Mouse (Mus musculus): ENCODE measurements around the gene Il2rb. TPM values are rescaled to one million over a fixed set of nuclear protein-coding genes. Genes with fewer than 3 reads are reported as not detected.

Il2rb gene
- total RNA-seq, 2 experiments from 2014 or later, result 0.05 TPM; not detected in 1

DNA sequence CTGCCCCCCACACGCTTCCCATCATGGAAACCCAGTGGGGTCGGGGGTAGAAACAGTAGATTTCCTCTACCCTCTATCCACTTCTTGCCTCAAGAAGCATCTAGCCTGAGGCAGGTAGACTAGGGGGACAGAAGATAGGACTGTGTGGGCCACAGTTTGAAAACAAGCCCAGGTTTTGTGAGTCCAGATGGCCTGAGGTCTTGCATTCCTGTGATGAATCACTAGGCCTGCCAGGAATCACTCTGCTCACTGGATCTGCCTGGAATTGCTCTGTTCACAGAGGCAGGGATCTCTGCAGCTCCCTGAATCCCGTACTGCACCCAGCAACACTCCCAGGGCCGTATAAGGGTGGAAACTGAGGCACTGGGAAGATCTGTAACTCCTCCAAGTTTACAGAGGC lies 11.8 kb downstream of the Il2rb start:
- no peak for DNase-seq (ENCODE audit: extremely low spot score in 1 of 2, low spot score in 1 of 2)

DNA sequence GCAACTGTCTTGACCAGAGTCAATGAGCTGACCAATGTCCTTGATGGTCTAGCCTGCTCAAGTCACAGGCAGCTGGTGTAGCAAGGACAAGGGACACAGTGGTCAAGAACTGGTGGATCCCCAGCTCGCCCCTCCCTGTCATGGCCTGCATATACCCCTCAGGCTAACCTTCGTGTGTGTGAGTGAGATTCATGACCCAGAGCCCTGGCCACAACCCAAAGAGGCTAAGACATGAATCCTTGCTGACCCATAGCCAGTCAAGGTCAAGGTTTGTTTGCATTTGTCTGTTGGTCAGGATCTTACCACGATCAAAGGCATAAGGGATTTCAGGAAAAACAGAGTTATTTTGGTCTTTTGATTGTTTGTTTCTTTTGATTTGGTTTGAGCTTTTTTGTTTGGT lies 12.6 kb downstream of the Il2rb start:
- DNase-seq (ENCODE audit: extremely low spot score in 1 of 2, low spot score in 1 of 2), result no peak

GRCm38 (mm10) chr15:78481448-78482000 lies 13.5 kb downstream of the Il2rb start:
- DNase-seq (ENCODE audit: extremely low spot score in 1 of 2, low spot score in 1 of 2), result no peak

DNA sequence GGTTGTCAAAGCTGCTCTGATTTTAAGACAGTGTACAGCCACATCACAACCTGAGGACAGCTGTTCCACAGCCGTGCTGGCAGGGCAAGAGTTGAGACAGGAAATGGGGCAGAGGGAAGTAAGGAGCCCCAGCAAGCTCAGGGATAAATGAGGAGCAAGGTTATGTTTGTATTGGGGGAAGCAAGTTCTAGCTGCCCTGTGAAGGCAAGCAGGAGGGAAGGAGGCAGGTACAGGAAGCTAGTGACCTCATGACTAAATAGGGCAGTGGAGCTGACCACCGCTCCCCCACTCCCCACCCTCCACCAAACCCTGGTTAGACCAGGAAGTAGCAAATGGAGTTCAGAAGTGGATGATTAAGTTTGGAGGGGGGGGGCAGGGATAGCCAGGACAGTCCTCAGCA lies 14.1 kb downstream of the Il2rb start:
- no peak for DNase-seq (ENCODE audit: extremely low spot score in 1 of 2, low spot score in 1 of 2)

DNA sequence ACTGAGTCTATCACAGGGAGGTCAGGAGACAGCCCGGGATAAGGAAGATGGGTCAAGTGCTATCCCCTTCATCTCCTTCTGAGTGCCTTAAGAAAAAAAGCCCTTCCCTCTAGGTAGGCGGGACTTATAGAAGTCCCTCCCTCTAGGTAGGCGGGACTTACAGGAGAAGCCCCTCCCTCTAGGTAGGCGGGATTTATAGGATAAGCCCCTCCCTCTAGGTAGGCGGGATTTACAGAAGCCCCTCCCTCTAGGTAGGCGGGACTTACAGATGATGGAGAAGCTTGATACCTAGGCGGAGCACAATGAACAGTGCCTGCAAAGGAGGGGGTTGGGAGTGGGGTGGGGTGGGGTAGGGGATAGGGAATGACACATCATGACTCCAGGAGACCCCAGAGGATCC lies 15.0 kb downstream of the Il2rb start:
- no peak for DNase-seq (ENCODE audit: extremely low spot score in 1 of 2, low spot score in 1 of 2)

- DNase-seq (ENCODE audit: extremely low spot score in 1 of 2, low spot score in 1 of 2), result no peak
Observed at GRCm38 (mm10) chr15:78479470-78479869, 15.6 kb downstream of the Il2rb start.

DNA sequence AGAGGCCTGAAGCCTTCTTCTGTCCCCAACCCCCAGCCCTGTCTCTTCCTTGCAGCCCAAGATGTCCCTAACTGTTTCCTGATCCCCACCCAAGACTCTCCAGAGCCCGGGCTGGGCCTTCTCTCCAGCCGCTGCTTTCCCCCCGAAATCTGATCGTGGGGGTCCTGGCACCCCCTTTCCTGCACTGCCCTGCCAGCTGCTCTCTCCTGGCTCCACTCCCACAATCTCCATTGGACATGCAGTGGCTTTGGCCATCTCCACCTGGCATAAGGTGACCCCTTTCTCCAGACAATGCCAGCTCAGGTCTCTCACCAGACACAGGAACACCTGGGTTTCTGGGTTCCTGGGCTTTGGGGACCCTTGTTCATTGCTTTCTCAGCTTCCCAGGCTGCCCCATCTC lies 17.0 kb downstream of the Il2rb start:
- no peak for DNase-seq (ENCODE audit: extremely low spot score in 1 of 2, low spot score in 1 of 2)

GRCm38 (mm10) chr15:78476878-78477277 lies 18.2 kb downstream of the Il2rb start:
- no peak for DNase-seq (ENCODE audit: extremely low spot score in 1 of 2, low spot score in 1 of 2)

DNA sequence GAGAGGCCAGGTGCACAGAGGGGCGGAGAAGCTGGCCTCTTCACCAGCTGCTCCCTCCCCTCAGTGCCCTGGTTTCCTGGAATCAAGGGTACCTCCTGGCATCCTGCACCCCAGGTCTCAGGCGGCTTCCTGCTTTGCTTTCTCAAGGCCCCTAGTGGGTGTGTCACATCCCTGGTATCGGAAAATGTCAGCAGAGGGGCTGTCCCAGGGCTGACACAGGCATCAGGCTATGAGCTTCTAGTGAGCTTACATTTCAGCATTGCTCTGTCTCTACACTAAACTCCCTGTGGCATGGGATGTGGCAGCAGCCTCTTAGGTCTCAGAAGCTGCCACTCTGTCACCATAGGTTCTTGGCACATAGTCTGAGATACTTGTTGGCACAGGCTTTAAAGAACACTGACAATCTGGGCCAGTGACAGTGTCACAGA lies 19.5 kb downstream of the Il2rb start:
- no peak for DNase-seq (ENCODE audit: extremely low spot score in 1 of 2, low spot score in 1 of 2)

- DNase-seq (ENCODE audit: extremely low spot score in 1 of 2, low spot score in 1 of 2), result no peak
Observed at GRCm38 (mm10) chr15:78473442-78473841, 21.6 kb downstream of the Il2rb start.

DNA sequence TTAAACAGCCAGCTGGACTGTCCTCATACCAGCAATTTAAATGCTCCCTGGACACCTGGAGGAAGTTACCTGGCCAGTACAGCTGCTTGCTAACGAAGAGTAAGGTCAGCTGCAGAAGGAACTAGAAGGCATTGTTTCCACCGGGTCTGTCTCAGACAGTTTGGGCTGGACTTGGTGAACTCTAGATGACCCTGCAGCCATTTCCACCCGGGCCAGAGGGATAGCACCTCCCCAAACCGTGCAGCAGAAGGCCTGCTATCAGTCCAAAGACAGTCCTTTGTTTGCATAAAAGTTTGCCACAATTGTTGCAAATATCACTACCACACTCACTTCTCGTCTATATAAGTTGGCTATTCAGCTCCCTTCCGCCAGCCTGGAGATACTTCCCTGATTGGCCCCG lies 23.2 kb downstream of the Il2rb start:
- no peak for DNase-seq (ENCODE audit: extremely low spot score in 1 of 2, low spot score in 1 of 2)

GRCm38 (mm10) chr15:78470495-78471276 lies 24.4 kb downstream of the Il2rb start:
- DNase-seq (ENCODE audit: extremely low spot score in 1 of 2, low spot score in 1 of 2), result no peak

- no peak for DNase-seq (ENCODE audit: extremely low spot score in 1 of 2, low spot score in 1 of 2)
Observed at GRCm38 (mm10) chr15:78468379-78468937, 26.6 kb downstream of the Il2rb start, which contains the start of gene Tmprss6. Gene Tmprss6, minus strand, starts transcription at chr15:78468634.

- DNase-seq (ENCODE audit: extremely low spot score in 1 of 2, low spot score in 1 of 2), result no peak
Observed at GRCm38 (mm10) chr15:78467570-78467969, 27.5 kb downstream of the Il2rb start.

DNA sequence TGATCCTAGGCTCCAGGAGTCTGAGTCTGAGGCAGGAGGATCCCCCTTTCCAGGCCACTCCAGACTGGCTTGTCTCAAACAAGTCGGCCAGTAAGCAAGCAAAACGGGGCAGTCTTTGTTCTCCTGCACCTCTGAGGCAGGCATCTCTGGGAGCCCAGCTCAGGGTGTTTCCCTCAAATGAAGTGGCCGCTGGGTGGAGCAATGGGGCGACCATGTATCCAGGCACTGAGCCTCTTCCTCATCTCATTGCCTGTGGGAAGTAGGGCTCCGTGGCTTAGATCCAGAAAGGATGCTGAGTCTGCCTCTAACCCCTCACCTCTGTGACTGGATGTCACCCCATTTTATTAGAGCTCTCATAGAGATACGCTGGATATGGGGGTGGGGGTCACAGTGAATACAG lies 28.3 kb downstream of the Il2rb start:
- DNase-seq (ENCODE audit: extremely low spot score in 1 of 2, low spot score in 1 of 2), result no peak

DNA sequence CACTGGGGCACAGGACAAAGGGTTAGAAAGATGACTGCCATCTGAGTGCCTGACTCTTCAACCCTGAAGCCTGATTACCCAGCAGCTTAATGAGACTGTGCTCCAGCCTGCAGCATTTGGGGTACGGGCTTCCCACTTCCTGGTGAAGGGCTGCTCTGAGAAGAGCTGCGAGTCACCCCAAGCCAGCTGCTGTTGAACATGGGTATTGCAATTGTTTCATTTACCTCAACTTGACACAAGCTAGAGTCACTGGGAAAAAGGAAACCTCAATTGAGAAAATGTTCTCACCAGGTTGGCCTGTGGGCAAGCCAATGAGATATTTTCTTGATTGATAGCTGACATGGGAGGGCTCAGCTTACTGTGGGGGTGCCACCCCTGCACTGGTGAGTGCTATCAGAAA lies 32.1 kb downstream of the Il2rb start:
- no peak for DNase-seq (ENCODE audit: extremely low spot score in 1 of 2, low spot score in 1 of 2)

DNA sequence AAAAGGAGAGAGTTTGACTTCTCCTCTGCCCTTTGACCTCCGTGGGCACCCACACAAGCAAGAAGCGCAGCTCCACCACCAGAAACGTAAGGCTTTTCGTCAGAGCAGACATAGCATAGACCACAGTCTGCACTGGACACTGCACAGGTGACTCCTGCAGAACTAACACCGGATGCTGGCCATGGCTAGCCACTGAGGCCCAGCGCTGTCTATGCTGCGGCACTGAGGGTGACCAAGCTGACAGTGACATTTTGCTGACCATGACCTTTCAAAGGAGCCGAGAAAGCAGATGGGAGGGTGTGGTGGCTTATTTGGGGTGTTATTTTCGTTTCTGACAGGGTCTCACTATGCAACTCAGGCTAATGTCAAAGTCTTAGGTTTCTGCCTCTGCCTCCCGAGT lies 37.9 kb downstream of the Il2rb start:
- DNase-seq (ENCODE audit: extremely low spot score in 1 of 2, low spot score in 1 of 2), result no peak

GRCm38 (mm10) chr15:78456051-78456450 lies 39.0 kb downstream of the Il2rb start:
- no peak for DNase-seq (ENCODE audit: extremely low spot score in 1 of 2, low spot score in 1 of 2)

DNA sequence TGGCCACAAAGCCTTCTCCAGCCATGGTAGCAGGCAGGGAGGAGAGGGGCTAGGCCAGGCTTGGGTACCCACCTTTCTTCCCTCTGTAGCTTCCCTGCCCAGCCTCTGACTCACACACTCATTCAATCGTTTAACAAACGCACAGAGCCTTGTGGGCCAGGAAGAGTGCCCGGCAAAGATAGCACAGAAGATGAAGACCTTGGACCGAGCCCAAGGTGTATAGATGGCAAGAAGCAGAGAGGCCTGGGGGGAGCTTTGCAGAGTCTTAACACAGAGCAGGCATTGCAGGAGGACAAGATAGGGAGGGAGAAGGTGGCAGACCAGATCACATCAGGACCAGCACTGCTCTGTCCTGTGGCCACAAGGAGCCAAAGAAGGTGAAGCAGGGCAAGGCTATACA lies 39.9 kb downstream of the Il2rb start:
- no peak for DNase-seq (ENCODE audit: extremely low spot score in 1 of 2, low spot score in 1 of 2)

- DNase-seq (ENCODE audit: extremely low spot score in 1 of 2, low spot score in 1 of 2), result no peak
Observed at GRCm38 (mm10) chr15:78452929-78453328, 42.1 kb downstream of the Il2rb start.

DNA sequence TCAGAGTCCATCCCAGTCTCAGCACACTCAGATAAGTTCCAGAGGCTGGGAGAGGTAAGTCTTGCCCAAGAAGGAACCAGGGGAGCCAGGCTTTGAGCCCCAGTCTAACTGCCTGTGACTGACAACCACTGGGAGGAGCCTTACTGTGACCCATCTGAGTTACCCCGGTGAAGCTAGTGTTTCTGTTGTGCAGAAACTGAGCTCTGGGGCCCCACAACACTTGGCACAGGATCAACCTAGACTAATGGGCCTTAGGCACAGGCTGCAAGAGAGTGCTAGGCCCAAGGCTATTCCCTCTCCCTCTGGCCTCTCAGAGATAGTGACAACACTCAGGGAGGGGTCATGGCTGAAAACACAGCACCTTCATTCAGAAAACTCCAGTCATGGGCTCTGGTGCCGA lies 43.9 kb downstream of the Il2rb start:
- DNase-seq (ENCODE audit: extremely low spot score in 1 of 2, low spot score in 1 of 2), result no peak

- no peak for DNase-seq (ENCODE audit: extremely low spot score in 1 of 2, low spot score in 1 of 2)
Observed at GRCm38 (mm10) chr15:78450419-78450768, 44.7 kb downstream of the Il2rb start.

Measured in layer of hippocampus, postnatal 25 days (tissue).